In the genomic region with DNA sequence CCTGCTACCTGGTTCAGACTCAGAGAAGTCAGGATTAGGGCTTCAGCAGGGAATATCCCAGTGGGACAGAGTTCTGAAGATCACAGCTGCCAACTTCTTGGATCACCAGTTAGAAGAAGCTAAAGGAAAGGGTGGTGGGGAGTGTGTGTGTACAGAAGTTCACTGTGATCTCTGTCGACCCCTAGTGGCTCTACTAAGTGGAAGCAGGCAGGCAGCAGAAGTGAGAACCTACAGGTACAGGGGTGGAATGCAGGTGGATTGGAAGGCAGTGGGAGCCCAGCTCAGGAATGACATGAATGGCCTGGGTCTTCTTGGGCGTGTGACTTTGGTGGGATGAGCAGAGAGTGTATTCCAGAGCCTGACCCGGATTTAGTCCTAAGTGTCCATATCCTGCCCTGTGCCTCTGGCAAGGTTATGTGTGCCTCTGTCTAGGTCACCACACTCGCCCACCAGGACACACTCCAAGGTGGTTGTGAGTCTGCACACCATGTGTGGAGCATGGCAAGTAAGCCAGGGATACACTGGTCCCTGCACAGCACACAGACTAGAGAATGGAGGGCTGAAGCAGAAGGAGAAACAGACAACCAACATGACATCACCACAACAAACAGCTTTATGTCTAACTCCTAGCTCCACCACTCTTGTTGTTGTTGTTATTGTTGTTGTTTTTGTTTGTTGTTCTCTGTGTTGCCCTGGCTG, we compare ENCODE assay signal across 8 mouse cellular contexts. TPM values are rescaled to one million over a fixed set of nuclear protein-coding genes. Genes with fewer than 3 reads are reported as not detected.
A peak's percentile ranks its signal among the peaks of the same experiment; 100 is the strongest.
DNase-seq lines count a peak whose midpoint lies in the region; ATAC-seq lines count a peak whose summit lies in the region.

No protein-coding gene starts in this region.

- ATAC-seq in neural tube, embryonic 11.5 days (ENCODE audit: insufficient read depth, low FRiP score, low TSS enrichment), result no peak
- ATAC-seq in hematopoietic stem cell, adult 5-6 weeks (replicated peaks in 1 of 2; ENCODE audit: insufficient read depth in 1 of 2, low FRiP score in 2 of 2, low TSS enrichment in 1 of 2, low read depth in 1 of 2, poor library complexity in 2 of 2, severe bottlenecking in 2 of 2), result peak; percentile 72 to 81; a peak in 3 of 4 replicates
- ATAC-seq in limb, embryonic 13.5 days (ENCODE audit: low FRiP score, low read depth), result peak; percentile 85

- no peak overlapping the region for H3K4me3 ChIP-seq in neural tube, embryonic 11.5 days (ENCODE audit: low read depth, low read length)
- H3K4me3 ChIP-seq in limb, embryonic 13.5 days, result no peak overlapping the region

- peak; percentile 39 for DNase-seq in adrenal gland, postnatal 14 days
- DNase-seq in adrenal gland, adult 18-20 months (ENCODE audit: low spot score in 2 of 2), result no peak
- peak; percentile 49 for DNase-seq in neural tube, embryonic 11.5 days (ENCODE audit: low spot score)
- DNase-seq in neural tube, embryonic 10.5 days (ENCODE audit: extremely low spot score, low spot score), result no peak
- peak; percentile 30 for DNase-seq in retina, adult 2 months (ENCODE audit: low read depth, low spot score)
- no peak for DNase-seq in adrenal gland, postnatal 25 days

- no peaks in the 10 kb centered on the region for H3K9me3 ChIP-seq in neural tube, embryonic 11.5 days (ENCODE audit: control insufficient read depth, low read length)
- no peaks in the 10 kb centered on the region for H3K9me3 ChIP-seq in limb, embryonic 13.5 days

- WGBS in neural tube, embryonic 11.5 days, result 40% methylated on average over 4 of the region's 4 CpGs
- 42% methylated on average over 4 of the region's 4 CpGs for WGBS in limb, embryonic 13.5 days

- H3K4me2 ChIP-seq in neural tube, embryonic 11.5 days (ENCODE audit: low read depth), result no peak overlapping the region
- no peak overlapping the region for H3K4me2 ChIP-seq in limb, embryonic 13.5 days (replicated peaks)

- H3K27me3 ChIP-seq in neural tube, embryonic 11.5 days (ENCODE audit: control insufficient read depth, insufficient read depth, low read length), result no peaks in the 10 kb centered on the region
- H3K27me3 ChIP-seq in limb, embryonic 13.5 days, result no peaks in the 10 kb centered on the region

- H3K4me1 ChIP-seq in neural tube, embryonic 11.5 days (ENCODE audit: control insufficient read depth, insufficient read depth, low read length), result no peaks in the 10 kb centered on the region
- H3K4me1 ChIP-seq in limb, embryonic 13.5 days, result no peaks in the 10 kb centered on the region

- H3K36me3 ChIP-seq in neural tube, embryonic 11.5 days (ENCODE audit: control insufficient read depth, insufficient read depth, low read length), result no peaks in the 10 kb centered on the region
- H3K36me3 ChIP-seq in limb, embryonic 13.5 days, result peaks cover 3% of the 10 kb centered on the region

- no peak overlapping the region for H3K27ac ChIP-seq in neural tube, embryonic 11.5 days (ENCODE audit: low read depth, low read length)
- H3K27ac ChIP-seq in limb, embryonic 13.5 days, result no peak overlapping the region

- H3K9ac ChIP-seq in neural tube, embryonic 11.5 days (ENCODE audit: low read length), result no peak overlapping the region
- no peak overlapping the region for H3K9ac ChIP-seq in limb, embryonic 13.5 days

RNA-seq across cellular contexts. Expression of a gene that starts 31.9 kb away (rescaled TPM):
- total RNA-seq in adrenal gland, postnatal 14 days (2021), result 9.4 and 15.2 TPM in 2 replicates
- 10 to 100 TPM; 11.2 to 12.7 TPM for total RNA-seq in adrenal gland, adult 18-20 months (2021)
- 6.5 and 7.4 TPM in 2 replicates for polyA plus RNA-seq in neural tube, embryonic 11.5 days (2014; fragmentation: Nextera tagmentation; extraction: Ambion mirVana)
- 1.1 and 5.4 TPM in 2 replicates for total RNA-seq in hematopoietic stem cell, adult 5-6 weeks (2017)
- polyA plus RNA-seq in limb, embryonic 13.5 days (2015; fragmentation: Nextera tagmentation; extraction: Ambion mirVana), result 14.1 and 14.8 TPM in 2 replicates
- 8.6 and 11.2 TPM in 2 replicates for total RNA-seq in adrenal gland, postnatal 25 days (2021)

Comparison
In these comparisons a context has a peak if more than half of its experiments do, and no peak if none do; other contexts are left out.
1. DNase-seq: peak in adrenal gland, postnatal 14 days (single experiment), neural tube, embryonic 11.5 days (single experiment) and retina, adult 2 months (single experiment); none in adrenal gland, adult 18-20 months (0 of 2), neural tube, embryonic 10.5 days (single experiment) and adrenal gland, postnatal 25 days (single experiment).